Mouse (Mus musculus) CH12.LX (cell line): Measurements from ENCODE around the gene March4. TPM values are rescaled to one million over a fixed set of nuclear protein-coding genes. Genes with fewer than 3 reads are reported as not detected.

Source experiments
- DNase-seq: peaks from one replicate; pipeline ENCODE4 v3.0.0-alpha.2; 2013; ENCODE audit errors: extremely low read depth
- H3K27ac ChIP-seq: 2 replicates; pipeline ENCODE4 v1.5.1; 2012; ENCODE audit warnings: low read depth, mild to moderate bottlenecking, control low read depth, moderate library complexity; ENCODE audit not compliant: insufficient read depth
- H3K27me3 ChIP-seq: replicated peaks from 2 replicates; pipeline ENCODE3; 2012; ENCODE audit warnings: inconsistent platforms
- H3K36me3 ChIP-seq, 2 experiments: replicated peaks in 1 of 2; 2 replicates each; pipeline versions ENCODE3 to v1.6.1; 2012; ENCODE audit warnings: inconsistent platforms in 1 of 2, low read length in 1 of 2, mild to moderate bottlenecking in 1 of 2, mixed read lengths in 1 of 2, moderate library complexity in 1 of 2; ENCODE audit not compliant: control insufficient read depth in 1 of 2, insufficient read depth in 1 of 2
- H3K4me1 ChIP-seq, 2 experiments: 2 replicates each; pipeline ENCODE4 v1.6.1; 2012; ENCODE audit warnings: inconsistent platforms in 1 of 2, moderate library complexity in 1 of 2; ENCODE audit not compliant: insufficient read depth in 2 of 2, control insufficient read depth in 1 of 2
- H3K4me2 ChIP-seq: 2 replicates; pipeline ENCODE4 v1.6.1; 2012; ENCODE audit warnings: low read depth, mild to moderate bottlenecking, control low read depth; ENCODE audit not compliant: poor library complexity, insufficient read depth, severe bottlenecking
- H3K4me3 ChIP-seq, 3 experiments: fragments of 150-350 bp in 1 of 3; sonication (generic) in 1 of 3; replicated peaks in 1 of 3; 2 replicates each; pipeline versions ENCODE3 to v1.5.1; 2011 to 2012; ENCODE audit warnings: low read depth in 2 of 3, low read length in 2 of 3, mild to moderate bottlenecking in 2 of 3, moderate library complexity in 2 of 3, control low read depth in 1 of 3, improper control_type of control experiment in 1 of 3, inconsistent platforms in 1 of 3, mixed read lengths in 1 of 3; ENCODE audit not compliant: poor library complexity in 1 of 3
- H3K79me2 ChIP-seq: replicated peaks from 2 replicates; pipeline ENCODE4 v1.6.1; 2012; ENCODE audit warnings: mild to moderate bottlenecking, moderate library complexity; ENCODE audit not compliant: control insufficient read depth, poor library complexity, insufficient read depth, severe bottlenecking; ENCODE audit errors: extremely low read depth
- H3K9ac ChIP-seq: 2 replicates; pipeline ENCODE4 v1.6.1; 2012; ENCODE audit warnings: low read depth, mild to moderate bottlenecking, control low read depth, moderate library complexity; ENCODE audit not compliant: insufficient read depth
- H3K9me3 ChIP-seq: replicated peaks from 2 replicates; pipeline ENCODE3; 2012; ENCODE audit warnings: low read length, inconsistent platforms, mixed read lengths
- BHLHE40 ChIP-seq: IDR thresholded peaks from 2 replicates; pipeline ENCODE4 v1.6.1; 2011; ENCODE audit warnings: mild to moderate bottlenecking, low read depth, low read length, improper control_type of control experiment
- CHD1 ChIP-seq: IDR thresholded peaks from 2 replicates; pipeline ENCODE4 v1.6.1; 2012; ENCODE audit warnings: low read depth, low read length, improper control_type of control experiment, inconsistent platforms
- CHD2 ChIP-seq: IDR thresholded peaks from 2 replicates; pipeline ENCODE4 v1.6.1; 2011; ENCODE audit warnings: low read length, improper control_type of control experiment
- ELF1 ChIP-seq: IDR thresholded peaks from 2 replicates; pipeline ENCODE4 v1.6.1; 2014; ENCODE audit warnings: low read depth, mild to moderate bottlenecking, inconsistent platforms, low read length, improper control_type of control experiment
- ETS1 ChIP-seq: conservative IDR thresholded peaks from 2 replicates; pipeline ENCODE4 v1.6.1; 2012; ENCODE audit warnings: low read depth, mild to moderate bottlenecking, inconsistent platforms, low read length, improper control_type of control experiment, moderate library complexity
- HCFC1 ChIP-seq: IDR thresholded peaks from 2 replicates; pipeline ENCODE4 v1.6.1; 2012; ENCODE audit warnings: low read depth, mild to moderate bottlenecking, inconsistent platforms, low read length, improper control_type of control experiment
- IRF4 ChIP-seq: IDR thresholded peaks from 2 replicates; pipeline ENCODE4 v1.6.1; 2014; ENCODE audit warnings: low read depth, mild to moderate bottlenecking, inconsistent platforms, low read length, improper control_type of control experiment
- JUN ChIP-seq: IDR thresholded peaks from 2 replicates; pipeline ENCODE4 v1.6.1; 2011; ENCODE audit warnings: low read depth, mild to moderate bottlenecking, low read length, improper control_type of control experiment, moderate library complexity; ENCODE audit not compliant: insufficient read depth
- JUND ChIP-seq: conservative IDR thresholded peaks from 2 replicates; pipeline ENCODE4 v1.6.1; 2011; ENCODE audit warnings: low read depth, low read length, improper control_type of control experiment
- KAT2A ChIP-seq: IDR thresholded peaks from 2 replicates; pipeline ENCODE4 v1.6.1; 2012; ENCODE audit warnings: low read length, improper control_type of control experiment, inconsistent platforms; ENCODE audit not compliant: insufficient replicate concordance
- MAFK ChIP-seq: IDR thresholded peaks from 2 replicates; pipeline ENCODE4 v1.6.1; 2011; ENCODE audit warnings: low read length, improper control_type of control experiment; ENCODE audit not compliant: insufficient replicate concordance
- MAZ ChIP-seq: IDR thresholded peaks from 2 replicates; pipeline ENCODE4 v1.6.1; 2012; ENCODE audit warnings: low read depth, mild to moderate bottlenecking, inconsistent platforms, low read length, improper control_type of control experiment, moderate library complexity
- MYC ChIP-seq: IDR thresholded peaks from 2 replicates; pipeline ENCODE4 v1.6.1; 2011; ENCODE audit warnings: low read depth, mild to moderate bottlenecking, improper control_type of control experiment, low read length
- NRF1 ChIP-seq: IDR thresholded peaks from 2 replicates; pipeline ENCODE4 v1.6.1; 2014; ENCODE audit warnings: low read depth, mild to moderate bottlenecking, inconsistent platforms, low read length, improper control_type of control experiment, moderate library complexity
- PAX5 ChIP-seq: IDR thresholded peaks from 2 replicates; pipeline ENCODE4 v1.6.1; 2012; ENCODE audit warnings: low read length, inconsistent platforms, mixed read lengths
- POLR2A ChIP-seq: IDR thresholded peaks from 2 replicates; pipeline ENCODE4 v1.6.1; 2011; ENCODE audit warnings: low read depth, mild to moderate bottlenecking, improper control_type of control experiment, low read length
- POLR2AphosphoS2 ChIP-seq: IDR thresholded peaks from 2 replicates; pipeline ENCODE4 v1.6.1; 2011; ENCODE audit warnings: low read depth, low read length, improper control_type of control experiment
- RAD21 ChIP-seq: IDR thresholded peaks from 2 replicates; pipeline ENCODE4 v1.6.1; 2011; ENCODE audit warnings: low read depth, mild to moderate bottlenecking, low read length, improper control_type of control experiment, moderate library complexity
- RCOR1 ChIP-seq: conservative IDR thresholded peaks from 2 replicates; pipeline ENCODE4 v1.6.1; 2012; ENCODE audit warnings: low read depth, mild to moderate bottlenecking, inconsistent platforms, low read length, improper control_type of control experiment
- SIN3A ChIP-seq: IDR thresholded peaks from 2 replicates; pipeline ENCODE4 v1.6.1; 2012; ENCODE audit warnings: low read length, improper control_type of control experiment, inconsistent platforms
- SMC3 ChIP-seq: IDR thresholded peaks from 2 replicates; pipeline ENCODE4 v1.6.1; 2011; ENCODE audit warnings: low read depth, low read length, improper control_type of control experiment
- TBP ChIP-seq: conservative IDR thresholded peaks from 2 replicates; pipeline ENCODE4 v1.6.1; 2011; ENCODE audit warnings: low read depth, low read length, improper control_type of control experiment
- TCF12 ChIP-seq: IDR thresholded peaks from 2 replicates; pipeline ENCODE4 v1.6.1; 2014; ENCODE audit warnings: low read depth, mild to moderate bottlenecking, inconsistent platforms, low read length, improper control_type of control experiment
- UBTF ChIP-seq: IDR thresholded peaks from 2 replicates; pipeline ENCODE4 v1.6.1; 2012; ENCODE audit warnings: low read depth, mild to moderate bottlenecking, inconsistent platforms, low read length, improper control_type of control experiment, moderate library complexity
- ZKSCAN1 ChIP-seq: IDR thresholded peaks from 2 replicates; pipeline ENCODE4 v1.6.1; 2012; ENCODE audit warnings: low read depth, inconsistent platforms, low read length, improper control_type of control experiment, borderline replicate concordance
- ZMIZ1 ChIP-seq: IDR thresholded peaks from 2 replicates; pipeline ENCODE4 v1.6.1; 2012; ENCODE audit warnings: low read depth, mild to moderate bottlenecking, inconsistent platforms, low read length, improper control_type of control experiment
- ZNF384 ChIP-seq: IDR thresholded peaks from 2 replicates; pipeline ENCODE4 v1.6.1; 2012; ENCODE audit warnings: low read depth, low read length, improper control_type of control experiment, inconsistent platforms
- dilution Hi-C: fragments of 300-500 bp; cut with MboI; formaldehyde crosslinking; loops from 2 replicates; pipeline ENCODE4 v1.14.3; 2020; ENCODE audit warnings: low sequenced_read_pairs; ENCODE audit not compliant: extremely low pct_unique_long_range_greater_than_20kb, extremely low pct_ligation_motif_present
- in situ Hi-C: fragments of 300-500 bp; cut with MboI; formaldehyde crosslinking; loops from 3 replicates; pipeline ENCODE4 v1.14.3; 2019; ENCODE audit warnings: low sequenced_read_pairs, low pct_ligation_motif_present, low pct_unique_long_range_greater_than_20kb, mixed read lengths
- polyA plus RNA-seq: library from polyadenylated mRNA; unstranded; fragments of >175 nt; gene quantifications from 2 replicates; pipeline ENCODE4 v1.2.1, GENCODE M21; 2012; ENCODE audit warnings: low read depth; ENCODE audit not compliant: insufficient read length
- total RNA-seq, 2 experiments: library from RNA; depleted of rRNA; stranded (reverse); fragments of 300-350 nt in 1 of 2; fragments of >200 nt in 1 of 2; gene quantifications; 2 replicates each; pipeline ENCODE4 v1.2.3; 2012 to 2014

Gene March4
- total and polyA plus RNA-seq, 3 experiments = 0.04 TPM; not detected in 2

- dilution Hi-C loops = no loop called here
- TF ChIP-seq CHD1 (no peak), KAT2A (no peak), POLR2A (no peak), JUND (no peak), SMC3 (no peak), PAX5 (no peak), RAD21 (no peak), POLR2AphosphoS2 (no peak), ZKSCAN1 (no peak), ELF1 (no peak), NRF1 (no peak), RCOR1 (no peak), BHLHE40 (no peak), MAFK (no peak), CHD2 (no peak), ZMIZ1 (no peak), ETS1 (no peak), JUN (no peak), TBP (no peak)
- TF ChIP-seq, all 38 proteins: peak for 0
- H3K9ac ChIP-seq = no peak overlapping the region
- no peaks in the 10 kb centered on the region for H3K9me3 ChIP-seq
- H3K4me2 ChIP-seq = no peak overlapping the region
- H3K4me1 ChIP-seq = 0 out of 4 replicates have a peak, but pooled peaks cover 0 to 3% of the 10 kb centered on the region in 2 experiments
- in situ Hi-C loops = no loop called here
- H3K79me2 ChIP-seq = no peaks in the 10 kb centered on the region
- no peaks in the 10 kb centered on the region for H3K27me3 ChIP-seq
- no peak overlapping the region for H3K27ac ChIP-seq
- H3K4me3 ChIP-seq = no peak overlapping the region
- no peaks in the 10 kb centered on the region for H3K36me3 ChIP-seq
- no peak for DNase-seq
These were observed 19.7 kb upstream of the March4 start for GRCm38 (mm10) chr1:72556471-72556870.

GRCm38 (mm10) chr1:72550317-72550716 lies 13.6 kb upstream of the March4 start:
- dilution Hi-C loops (no loop called here), in situ Hi-C loops (no loop called here)
- no peaks in the 10 kb centered on the region for H3K36me3 ChIP-seq
- no peaks in the 10 kb centered on the region for H3K27me3 ChIP-seq
- no peak for TF ChIP-seq IRF4
- TF ChIP-seq MYC = no peak
- no peak for TF ChIP-seq TCF12
- TF ChIP-seq ZNF384 = no peak
- no peak for TF ChIP-seq ELF1
- TF ChIP-seq HCFC1 = no peak
- no peak for TF ChIP-seq UBTF
- no peak for TF ChIP-seq MAZ
- no peak for TF ChIP-seq NRF1
- no peak for TF ChIP-seq RCOR1
- no peak for TF ChIP-seq SIN3A
- TF ChIP-seq KAT2A = no peak
- TF ChIP-seq PAX5 = no peak
- TF ChIP-seq JUN = no peak
- TF ChIP-seq BHLHE40 = no peak
- no peak for TF ChIP-seq CHD2
- TF ChIP-seq SMC3 = no peak
- TF ChIP-seq, all 38 proteins: peak for 0
- no peaks in the 10 kb centered on the region for H3K9me3 ChIP-seq
- H3K27ac ChIP-seq = no peak overlapping the region
- H3K9ac ChIP-seq = no peak overlapping the region
- DNase-seq = no peak
- no peak overlapping the region for H3K4me2 ChIP-seq
- no peak overlapping the region for H3K4me3 ChIP-seq
- H3K4me1 ChIP-seq = 0 out of 4 replicates have a peak, but pooled peaks cover 0 to 3% of the 10 kb centered on the region in 2 experiments
- H3K79me2 ChIP-seq = no peaks in the 10 kb centered on the region
